Mouse (Mus musculus) brain, adult 2 months (tissue): ENCODE results near the gene Map10.

Experiments
- DNase-seq: peaks from one replicate; pipeline ENCODE4 v3.0.0; 2011; ENCODE audit warnings: low read depth, low spot score

The Map10 gene

DNA sequence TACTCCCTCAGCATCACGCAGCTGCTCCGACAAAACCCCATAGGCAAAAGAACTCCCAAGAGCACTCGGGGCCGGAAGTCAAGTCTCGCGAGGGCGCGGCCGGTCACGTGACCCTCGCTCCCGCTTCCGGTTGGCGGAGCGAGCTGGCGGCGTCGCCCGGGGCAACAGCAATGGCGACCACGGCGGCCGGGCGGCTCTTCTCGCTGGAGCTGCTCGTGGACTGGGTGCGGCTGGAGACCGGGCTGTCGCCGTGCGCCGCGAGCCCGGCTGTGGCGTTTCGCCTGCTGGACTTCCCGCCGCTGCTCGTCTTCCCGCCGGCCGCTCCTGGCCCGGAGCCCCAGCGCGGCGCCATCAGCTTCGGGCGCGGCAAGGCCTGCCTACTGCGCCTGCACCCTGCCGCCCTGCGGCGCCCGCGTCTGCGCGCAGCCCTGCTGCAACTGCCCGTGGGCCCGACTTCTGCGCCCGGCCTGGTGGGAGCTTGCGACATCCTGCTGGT lies at the start of gene Map10:
Gene Map10 (plus strand): TSS at position 119 of the 496 bp plus-strand sequence.
- DNase-seq = peak; percentile 95

DNA sequence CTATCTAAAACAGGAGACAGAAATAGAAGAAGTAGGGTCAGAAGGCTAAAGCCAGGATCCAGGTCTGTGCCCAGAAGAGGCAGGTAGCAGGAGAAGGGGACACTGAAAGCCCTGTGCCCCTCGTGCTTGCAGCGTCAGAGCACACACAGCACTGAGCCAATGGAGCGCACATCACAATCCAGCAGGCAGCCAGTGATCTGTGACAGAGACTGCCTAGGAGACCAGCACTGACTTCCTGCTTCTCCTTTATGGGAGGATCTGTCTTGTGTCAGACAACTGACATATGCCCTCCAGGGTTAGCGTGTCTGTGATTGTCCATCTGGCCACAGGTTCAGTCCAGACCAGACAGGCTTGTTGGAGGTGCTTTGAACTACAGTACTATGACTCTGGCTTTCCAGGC lies 49.3 kb upstream of the Map10 start:
- DNase-seq = no peak

- DNase-seq = peak; percentile 77
These were observed 45.3 kb upstream of the Map10 start for GRCm38 (mm10) chr8:125624287-125624686.

DNA sequence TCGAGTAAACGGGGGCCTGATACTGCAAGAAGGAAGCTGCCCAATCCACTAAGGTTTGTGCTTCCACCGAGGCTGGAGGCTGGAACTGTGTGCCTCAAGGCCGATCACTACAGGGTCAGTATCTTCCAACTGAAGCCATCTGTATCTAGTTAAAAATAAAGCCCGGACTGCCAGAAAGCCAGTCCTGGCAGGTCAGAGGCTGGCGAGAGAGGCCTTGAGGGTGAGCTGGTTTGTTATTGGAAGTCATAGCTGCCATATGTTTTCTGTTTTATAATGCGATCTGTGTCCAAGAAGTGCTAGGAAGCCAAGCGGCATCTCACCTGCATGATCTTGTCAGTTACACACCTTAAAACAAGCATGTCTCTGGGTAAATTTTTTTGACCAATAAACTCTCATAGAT lies 43.2 kb upstream of the Map10 start:
- peak; percentile 84 for DNase-seq

GRCm38 (mm10) chr8:125628834-125629233 lies 40.8 kb upstream of the Map10 start:
- DNase-seq = no peak

GRCm38 (mm10) chr8:125638411-125639058 lies 31.1 kb upstream of the Map10 start:
- DNase-seq = no peak

DNA sequence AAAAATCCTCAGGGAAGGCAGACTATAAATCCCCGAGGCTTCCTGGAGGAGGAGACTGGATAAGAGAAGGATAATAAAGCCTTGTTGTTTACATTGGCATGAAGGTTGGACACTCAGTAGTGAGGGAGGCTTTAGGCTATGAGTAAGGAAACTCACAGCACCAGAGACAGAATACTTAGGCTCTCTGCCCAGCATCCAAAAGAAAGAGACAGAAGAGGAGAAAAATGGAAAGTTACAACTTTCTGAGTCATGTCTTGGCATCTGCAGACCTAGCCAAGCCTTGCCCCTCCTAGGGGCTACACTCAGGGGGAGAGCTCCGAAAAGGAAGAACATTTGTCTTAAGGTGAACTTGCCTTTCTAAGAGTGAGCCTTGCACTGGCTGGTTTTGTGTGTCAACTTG lies 30.0 kb upstream of the Map10 start:
- DNase-seq = no peak

DNA sequence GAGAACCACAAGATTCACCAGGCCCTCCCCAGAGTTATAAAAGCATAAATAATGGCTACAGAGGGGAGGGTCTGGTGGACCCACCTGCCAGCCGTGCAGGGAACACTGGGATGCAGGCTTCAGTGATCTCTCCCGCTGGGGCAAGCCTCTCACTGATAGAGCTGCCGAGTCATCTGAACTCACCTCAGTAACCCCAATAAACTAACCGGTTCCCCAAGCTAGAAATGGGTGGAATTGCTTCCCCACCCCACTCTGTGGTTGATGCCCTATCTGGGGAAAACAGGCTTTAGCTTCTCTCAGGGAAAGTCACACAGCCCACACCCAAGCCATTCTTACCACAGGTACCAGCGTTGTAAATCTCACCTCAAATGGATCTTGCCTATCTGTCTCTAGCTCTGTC lies 28.9 kb upstream of the Map10 start:
- DNase-seq = no peak

- DNase-seq = peak; percentile 91
These were observed 27.8 kb upstream of the Map10 start for GRCm38 (mm10) chr8:125641808-125642207.

GRCm38 (mm10) chr8:125645757-125646478 lies 23.7 kb upstream of the Map10 start:
- no peak for DNase-seq

DNA sequence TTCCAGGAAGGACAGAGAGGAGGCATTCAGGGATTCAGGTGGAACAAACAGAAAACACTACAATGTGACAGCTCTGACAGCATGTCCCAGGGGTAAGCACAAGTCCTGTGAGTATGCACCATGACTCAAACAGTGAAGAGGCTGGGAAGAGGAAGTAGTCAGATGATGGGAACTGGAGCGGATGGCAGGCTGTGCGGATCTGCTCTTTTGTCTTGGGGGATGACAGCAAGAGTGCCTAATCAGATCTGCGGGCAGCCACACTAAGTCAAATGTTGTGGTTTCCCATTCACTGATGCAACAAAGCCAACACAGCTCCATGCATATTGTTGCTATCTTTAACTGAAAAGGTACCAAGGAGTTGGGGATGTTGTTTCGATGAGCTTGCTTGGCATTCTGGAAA lies 20.2 kb upstream of the Map10 start:
- no peak for DNase-seq

DNA sequence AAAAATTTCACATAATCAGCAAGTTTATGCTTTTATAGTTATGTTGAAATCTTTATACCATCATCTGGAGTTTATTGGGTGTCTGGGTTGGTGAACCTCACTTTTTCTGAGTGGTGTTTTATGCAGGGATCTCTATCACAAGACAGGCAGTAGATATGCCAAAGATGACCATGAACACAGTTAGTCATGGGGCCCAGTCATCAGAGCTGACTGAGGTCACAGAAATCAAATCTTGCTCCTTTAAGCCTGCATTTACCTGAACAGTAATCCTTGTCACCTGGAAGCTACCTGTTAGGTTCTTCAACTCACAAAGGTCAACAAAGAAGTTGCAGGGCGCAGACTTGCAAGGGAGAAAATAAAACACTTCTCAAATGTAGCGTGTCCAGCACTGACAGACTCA lies 14.8 kb upstream of the Map10 start:
- no peak for DNase-seq

GRCm38 (mm10) chr8:125658508-125658907 lies 11.1 kb upstream of the Map10 start:
- DNase-seq = no peak

GRCm38 (mm10) chr8:125658926-125659325 lies 10.7 kb upstream of the Map10 start:
- no peak for DNase-seq

GRCm38 (mm10) chr8:125660397-125660796 lies 9.2 kb upstream of the Map10 start:
- no peak for DNase-seq

DNA sequence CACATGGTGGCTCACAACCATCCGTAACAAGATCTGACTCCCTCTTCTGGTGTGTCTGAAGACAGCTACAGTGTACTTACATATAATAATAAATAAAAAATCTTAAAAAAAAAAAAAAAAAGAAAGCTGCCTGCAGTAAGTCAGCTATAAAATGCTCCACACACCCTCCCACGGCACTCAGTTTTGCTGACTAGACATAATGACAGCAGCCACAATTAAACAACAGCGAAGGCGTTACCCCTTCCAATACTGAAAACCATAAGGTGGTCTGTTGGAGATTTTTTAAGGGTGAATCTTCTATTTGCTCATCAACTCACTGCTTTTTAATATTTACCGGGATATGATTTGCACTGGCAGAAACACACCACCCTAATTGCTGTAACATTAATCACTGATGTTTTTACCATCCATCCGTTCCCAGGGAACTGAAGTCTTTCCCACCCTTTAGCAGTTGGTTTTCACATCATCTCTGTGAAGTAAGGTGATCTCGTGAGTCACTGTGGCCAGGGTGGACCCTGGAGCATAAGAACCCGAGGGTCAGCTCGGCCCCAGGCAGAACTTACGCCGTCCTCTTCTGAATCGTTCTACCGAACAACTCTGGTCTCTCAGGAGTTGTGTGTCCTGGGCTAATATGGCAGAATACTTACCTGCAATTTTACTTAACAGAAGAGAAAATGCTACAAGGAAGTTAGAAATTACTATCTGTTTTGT lies 7.5 kb upstream of the Map10 start:
- no peak for DNase-seq

DNA sequence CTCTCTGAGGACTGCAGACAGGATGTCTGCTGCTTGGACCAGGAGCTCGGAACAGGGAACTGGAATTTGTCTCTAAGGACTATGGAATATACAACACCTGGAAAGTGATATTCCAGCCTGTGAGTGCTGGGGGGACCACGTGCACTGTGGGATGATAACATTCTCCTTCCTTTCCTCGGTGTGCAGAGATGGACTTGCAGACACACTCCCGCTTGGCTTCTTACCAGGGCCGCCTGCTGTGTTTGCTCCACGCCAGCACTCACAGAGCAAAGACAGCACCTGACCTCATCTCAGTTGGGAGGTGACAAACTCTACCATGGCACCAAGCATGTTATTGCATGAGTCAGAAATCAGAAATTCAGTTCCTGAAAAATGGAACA lies 7.0 kb upstream of the Map10 start:
- peak; percentile 42 for DNase-seq

GRCm38 (mm10) chr8:125665183-125665875 lies 4.3 kb upstream of the Map10 start:
- no peak for DNase-seq

DNA sequence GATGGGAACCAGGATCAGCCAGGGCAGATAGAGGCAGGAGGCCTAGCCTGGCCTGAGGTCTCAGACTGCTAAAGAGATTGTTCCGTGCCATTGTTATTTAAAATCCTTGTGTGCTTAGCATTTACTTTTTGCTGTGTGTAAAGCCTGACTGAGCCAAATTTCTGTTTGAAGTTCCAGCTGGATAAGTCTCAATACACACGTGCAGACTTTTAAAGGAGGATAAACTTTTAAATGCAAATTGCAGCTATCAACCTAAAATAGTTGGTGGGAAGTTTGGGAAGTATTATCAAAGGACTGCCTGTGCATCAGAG lies 3.8 kb upstream of the Map10 start:
- DNase-seq = no peak

DNA sequence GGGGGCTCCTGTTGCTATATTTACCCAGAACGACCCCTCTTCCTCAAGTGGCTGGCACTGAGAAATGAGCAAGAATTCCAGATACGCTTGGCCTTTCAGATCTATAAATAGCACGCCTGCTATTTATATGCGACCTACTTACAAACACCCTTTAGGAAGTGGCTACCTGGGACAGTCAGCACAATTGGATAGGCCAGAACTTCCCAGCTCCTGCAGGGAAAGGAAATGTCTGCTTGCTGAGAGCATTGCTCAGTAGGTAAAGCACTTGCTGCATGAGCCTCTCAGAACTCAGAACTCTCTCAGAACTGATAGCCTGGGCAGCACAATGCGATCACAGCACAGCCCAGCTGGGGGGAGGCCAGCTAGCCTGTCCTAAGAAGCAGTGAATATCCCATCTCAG lies 3.4 kb upstream of the Map10 start:
- DNase-seq = peak; percentile 49

GRCm38 (mm10) chr8:125667248-125667647 lies 2.4 kb upstream of the Map10 start:
- no peak for DNase-seq

GRCm38 (mm10) chr8:125669159-125669699 lies 389 bp upstream of the Map10 start:
- DNase-seq = no peak
